Mouse (Mus musculus): Measurements from ENCODE around the gene AW146154.

GRCm38 (mm10) chr7:41512207-41512606, 12.5 kb upstream of the AW146154 start:
- no peak for TF ChIP-seq POLR2A (IDR thresholded peaks at IDR 0.05; ENCODE audit: control insufficient read depth, low read depth, low read length)
- TF ChIP-seq CTCF (IDR thresholded peaks at IDR 0.05; ENCODE audit: control insufficient read depth, insufficient read depth, insufficient replicate concordance, low read depth, low read length), result no peak

All from testis, adult 2 months (tissue).